Mouse (Mus musculus) urinary bladder, postnatal 36 days (tissue): ENCODE results near the gene Rad9a.

Experiments
- DNase-seq, 2 experiments: peaks; one replicate each; pipeline ENCODE4 v3.0.0; 2022; ENCODE audit warnings: low spot score in 2 of 2, mixed read lengths in 1 of 2

The Rad9a gene

GRCm38 (mm10) chr19:4218293-4218692 is 16.8 kb upstream of the Rad9a start:
- no peak for DNase-seq

GRCm38 (mm10) chr19:4217855-4218254 is 16.4 kb upstream of the Rad9a start:
- DNase-seq = no peak

- DNase-seq = no peak
Measured at GRCm38 (mm10) chr19:4217140-4217539, 15.7 kb upstream of the Rad9a start.

DNA sequence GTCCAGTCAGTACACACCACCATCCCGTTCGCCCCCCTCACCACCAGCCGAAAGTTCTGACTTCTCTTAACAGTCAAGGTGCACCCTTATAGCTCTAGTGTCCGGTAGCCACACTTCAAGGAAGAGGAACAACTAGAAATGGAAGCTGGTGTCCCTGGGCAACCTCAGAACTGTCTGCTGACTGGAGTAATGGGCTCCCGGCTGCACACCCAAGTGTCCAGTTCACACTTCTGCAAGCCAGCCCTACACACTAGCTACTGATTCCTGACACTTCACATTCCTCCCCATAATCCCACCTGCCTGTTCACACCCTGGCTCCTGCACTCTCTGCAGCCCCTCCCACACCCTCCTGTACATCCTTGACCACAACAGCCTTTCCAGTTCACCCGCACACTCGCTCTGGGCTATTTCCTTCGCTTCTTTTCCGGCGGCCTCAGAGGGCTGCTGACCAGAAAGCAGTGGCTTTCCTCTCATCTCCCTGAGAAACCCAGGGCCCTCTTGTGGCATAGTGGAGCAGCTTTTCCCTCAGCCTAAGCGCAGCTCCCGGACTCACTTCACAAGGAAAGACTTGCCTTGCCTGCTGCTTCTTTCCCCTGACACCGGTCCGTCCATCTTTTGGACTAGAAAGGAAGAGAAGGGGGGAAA is 14.7 kb upstream of the Rad9a start:
- no peak for DNase-seq

- DNase-seq = no peak
Measured at GRCm38 (mm10) chr19:4215451-4215840, 14.0 kb upstream of the Rad9a start.

DNA sequence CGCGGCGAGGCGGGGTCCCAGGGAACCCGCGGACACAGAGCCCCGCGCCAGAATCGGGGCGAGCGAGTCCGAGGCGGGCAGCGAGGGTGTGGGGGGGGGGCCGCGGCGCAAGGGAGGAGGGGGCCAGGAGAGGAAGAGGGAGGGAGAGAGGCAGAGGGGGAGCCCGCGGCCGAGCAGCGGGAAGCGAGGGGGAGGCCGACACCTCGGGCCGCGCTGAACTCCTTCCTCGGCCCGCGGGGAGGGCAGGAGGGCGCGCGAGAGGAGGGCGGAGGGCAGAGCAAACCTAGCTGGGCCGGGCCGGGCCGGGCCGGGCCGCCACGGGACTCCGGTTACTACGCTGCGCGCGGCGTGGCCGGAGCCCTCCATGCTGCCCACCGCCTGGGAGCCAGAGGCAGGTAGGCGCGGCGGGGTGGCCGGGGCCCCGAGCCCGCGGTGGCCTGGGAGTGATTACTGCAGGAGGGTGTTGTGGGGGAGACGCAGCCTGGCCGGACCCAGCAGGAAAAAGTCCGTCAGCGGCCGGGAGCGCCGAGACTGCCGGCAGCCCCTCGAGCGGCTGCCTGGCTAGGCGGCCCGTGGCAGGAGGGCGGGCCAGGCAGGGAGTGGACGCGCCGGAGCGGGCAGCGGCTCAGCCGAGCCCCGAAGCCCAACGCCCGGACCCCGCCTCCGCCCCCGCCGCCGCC is 13.4 kb upstream of the Rad9a start:
- DNase-seq = no peak

GRCm38 (mm10) chr19:4214071-4214770 is 12.8 kb upstream of the Rad9a start, which contains the start of the genes Clcf1 and AC109138.7:
TSS of gene Clcf1 (plus strand) at chr19:4214238.
TSS of gene AC109138.7 (plus strand) at chr19:4214357.
- DNase-seq = peak; percentile 43 to 49

- peak in 1 of 2 experiments; percentile 41 for DNase-seq
Measured at GRCm38 (mm10) chr19:4213524-4213974, 12.1 kb upstream of the Rad9a start.

DNA sequence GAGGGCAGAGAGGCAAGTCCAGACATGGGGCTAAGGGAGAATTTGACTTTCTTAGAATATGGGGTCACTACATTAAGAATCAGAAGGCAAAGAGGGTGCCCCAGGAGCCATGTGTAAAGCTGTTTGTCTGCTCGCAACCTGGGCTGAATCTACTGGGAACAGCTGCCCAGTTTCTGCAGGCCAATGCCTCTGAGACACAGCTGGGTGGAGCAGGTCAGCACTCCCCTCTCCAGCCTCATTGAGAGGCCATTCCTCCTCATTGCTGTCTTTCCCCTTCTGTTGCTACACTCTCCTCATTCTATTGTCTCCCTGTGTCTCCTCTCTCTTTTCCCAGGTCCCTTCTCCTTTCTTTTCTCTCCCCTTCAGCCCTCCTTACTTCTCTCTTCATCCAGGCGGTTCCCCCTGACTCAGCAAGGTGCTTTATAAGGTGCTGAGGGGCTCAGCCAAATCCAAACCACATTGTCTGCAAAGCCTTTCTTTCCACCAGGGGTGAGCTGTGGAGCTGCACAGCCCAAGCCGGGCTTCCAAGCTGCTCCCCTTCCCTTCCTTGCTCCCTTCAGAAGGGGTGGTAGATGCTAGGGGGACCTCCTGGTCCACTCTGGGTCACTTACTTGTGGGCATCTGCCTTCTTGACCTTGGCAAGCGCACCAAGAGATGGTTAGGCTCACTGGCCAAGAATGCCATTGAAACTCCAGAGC is 10.6 kb upstream of the Rad9a start:
- DNase-seq = no peak

GRCm38 (mm10) chr19:4208563-4208962 is 7.1 kb upstream of the Rad9a start:
- no peak for DNase-seq

DNA sequence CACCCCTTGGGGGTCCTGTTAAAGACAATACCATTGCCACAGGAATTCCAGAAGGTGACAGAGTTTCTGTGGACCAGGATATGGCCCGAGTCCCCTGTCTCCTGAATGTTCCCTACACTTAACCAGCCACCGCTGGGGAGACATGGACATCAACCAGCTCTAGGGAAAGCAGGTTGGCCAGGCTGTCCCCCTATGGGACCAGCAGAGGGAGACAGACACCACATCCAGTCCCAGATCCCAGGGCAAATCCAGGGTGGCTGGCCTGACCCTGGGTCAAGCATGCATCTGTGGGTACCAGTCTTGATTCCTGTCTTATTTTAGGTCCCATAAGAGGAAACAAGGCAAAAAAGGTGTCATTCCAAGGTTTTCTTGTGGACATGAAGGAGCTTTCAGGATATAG is 5.5 kb upstream of the Rad9a start:
- peak; percentile 72 to 76 for DNase-seq

DNA sequence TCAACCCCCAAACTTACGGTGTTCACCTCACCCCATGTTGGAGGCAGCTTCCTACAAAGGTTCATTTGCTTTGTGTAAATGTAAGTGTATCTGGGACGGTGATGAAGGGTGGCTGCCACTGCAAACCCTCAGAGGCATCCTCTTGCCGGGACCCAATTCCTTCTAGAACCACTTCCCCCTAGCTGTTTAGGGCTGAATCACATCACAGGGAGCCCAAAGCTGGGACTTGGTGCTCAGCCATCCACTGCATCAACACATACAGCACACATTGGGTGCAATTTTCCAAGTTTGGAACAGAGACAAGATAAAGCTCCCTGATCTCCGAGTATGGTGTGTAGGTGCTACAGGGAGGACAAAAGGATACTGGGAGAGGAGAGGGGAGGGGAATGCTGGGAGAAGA is 3.4 kb upstream of the Rad9a start:
- no peak for DNase-seq

DNA sequence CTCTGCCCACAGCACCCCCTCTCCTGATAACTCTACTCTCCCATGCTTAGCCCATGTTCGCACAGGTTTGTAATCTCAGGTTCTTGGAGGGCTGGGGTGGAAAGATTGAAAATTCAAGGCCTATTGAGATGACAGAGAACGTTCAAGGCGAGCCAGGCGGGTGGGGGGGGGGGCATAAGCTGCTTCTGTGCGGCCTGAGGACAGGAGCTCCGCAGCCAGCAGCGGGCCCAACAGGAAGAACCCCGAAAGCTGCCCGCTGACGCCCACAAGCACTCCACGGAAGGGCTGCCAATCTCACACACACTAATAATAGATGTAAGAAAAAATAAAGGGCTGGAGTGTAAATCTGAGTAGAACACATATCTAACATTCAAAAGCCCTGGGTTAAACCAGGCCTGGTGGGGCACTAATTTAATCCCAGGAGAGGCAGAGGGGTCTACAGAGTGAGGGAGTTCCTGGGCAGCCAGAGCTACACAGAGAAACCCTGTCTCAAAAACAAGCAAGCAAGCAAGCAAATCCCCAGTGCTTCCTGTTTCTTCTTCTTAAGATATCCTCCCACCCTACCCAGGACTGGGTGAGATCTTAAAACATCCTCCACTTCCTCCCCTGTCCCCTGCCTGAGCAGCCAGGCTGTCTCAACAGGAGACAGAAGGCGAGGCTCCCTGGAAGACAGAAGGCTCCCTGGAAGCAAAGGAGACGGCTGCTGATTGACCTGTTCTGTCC is 2.3 kb upstream of the Rad9a start:
- DNase-seq = no peak

GRCm38 (mm10) chr19:4203148-4203547 is 1.7 kb upstream of the Rad9a start:
- no peak for DNase-seq

- no peak for DNase-seq
Measured at GRCm38 (mm10) chr19:4202149-4202548, 687 bp upstream of the Rad9a start.

GRCm38 (mm10) chr19:4197180-4197579 is 4.3 kb downstream of the Rad9a start:
- no peak for DNase-seq

GRCm38 (mm10) chr19:4196548-4196947 is 4.9 kb downstream of the Rad9a start:
- peak in 1 of 2 experiments; percentile 49 for DNase-seq

GRCm38 (mm10) chr19:4196048-4196447 is 5.4 kb downstream of the Rad9a start:
- DNase-seq = no peak

GRCm38 (mm10) chr19:4194776-4195650 is 6.4 kb downstream of the Rad9a start:
- no peak for DNase-seq

DNA sequence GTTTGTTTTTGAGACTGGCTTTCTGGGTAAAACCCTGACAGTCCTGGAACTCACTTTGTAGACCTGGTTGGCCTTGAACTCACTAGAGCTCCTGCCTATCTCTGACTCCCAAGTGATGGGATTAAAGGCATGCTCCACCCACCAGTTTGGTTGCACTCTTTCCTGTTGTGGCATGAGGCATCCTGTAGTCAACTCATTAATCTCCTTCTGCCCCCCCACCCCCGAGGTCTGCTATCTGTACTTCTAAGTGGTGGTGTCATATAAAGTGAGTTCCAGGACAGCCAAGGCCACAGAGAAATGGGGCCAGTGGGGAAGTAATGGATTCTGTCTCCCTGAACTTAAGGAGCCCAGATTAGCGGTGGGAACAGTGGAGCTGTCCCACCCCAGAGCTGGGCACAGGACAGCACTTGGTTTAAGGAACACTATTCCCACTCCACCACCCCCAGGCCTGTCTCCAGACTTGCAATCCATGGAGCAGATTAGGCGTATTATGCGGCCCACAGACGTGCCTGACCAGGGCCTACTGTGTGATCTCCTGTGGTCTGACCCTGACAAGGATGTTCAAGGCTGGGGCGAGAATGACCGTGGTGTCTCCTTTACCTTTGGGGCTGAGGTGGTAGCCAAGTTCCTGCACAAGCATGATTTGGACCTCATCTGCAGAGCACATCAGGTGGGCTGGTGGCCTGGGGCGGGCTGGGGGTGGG is 7.3 kb downstream of the Rad9a start:
- DNase-seq = no peak
